Mouse (Mus musculus) stomach, embryonic 14.5 days (tissue): Measurements from ENCODE around the gene Crim1. TPM values are rescaled to one million over a fixed set of nuclear protein-coding genes. Genes with fewer than 3 reads are reported as not detected.

Source experiments
- ATAC-seq: fragments of 200-750 bp; cut with Nextera tagmentation; 2 replicates; pipeline ENCODE4 v1.8.0; 2017; ENCODE audit warnings: low read depth, moderate TSS enrichment; ENCODE audit not compliant: insufficient number of reproducible peaks, insufficient read depth, low FRiP score
- H3K27ac ChIP-seq: fragments of 300-500 bp; sonication (generic); 2 replicates; pipeline ENCODE4 v1.5.1; 2014; ENCODE audit warnings: mild to moderate bottlenecking, low read length, moderate library complexity, mixed read lengths
- H3K27me3 ChIP-seq: fragments of 300-500 bp; sonication (generic); 2 replicates; pipeline ENCODE4 v1.6.1; 2014; ENCODE audit warnings: low read length, control low read depth, mixed read lengths; ENCODE audit not compliant: control insufficient read depth, insufficient read depth
- H3K36me3 ChIP-seq: fragments of 300-500 bp; sonication (generic); 2 replicates; pipeline ENCODE4 v1.6.1; 2014; ENCODE audit warnings: mild to moderate bottlenecking, control low read depth, low read length, moderate library complexity, mixed read lengths; ENCODE audit not compliant: control insufficient read depth, insufficient read depth
- H3K4me1 ChIP-seq: fragments of 300-500 bp; sonication (generic); 2 replicates; pipeline ENCODE4 v1.6.1; 2014; ENCODE audit warnings: low read length, control low read depth, mixed read lengths; ENCODE audit not compliant: control insufficient read depth, insufficient read depth
- H3K4me2 ChIP-seq: fragments of 300-500 bp; sonication (generic); replicated peaks from 2 replicates; pipeline ENCODE4 v1.6.1; 2014; ENCODE audit warnings: low read depth, low read length, control low read depth
- H3K4me3 ChIP-seq: fragments of 300-500 bp; sonication (generic); 2 replicates; pipeline ENCODE4 v1.5.1; 2014; ENCODE audit warnings: low read depth, low read length, control low read depth
- H3K9ac ChIP-seq: fragments of 300-500 bp; sonication (generic); replicated peaks from 2 replicates; pipeline ENCODE4 v1.6.1; 2014; ENCODE audit warnings: low read depth, mild to moderate bottlenecking, control low read depth, low read length, moderate library complexity, mixed read lengths
- H3K9me3 ChIP-seq: fragments of 300-500 bp; sonication (generic); 2 replicates; pipeline ENCODE4 v1.6.1; 2016; ENCODE audit warnings: low read depth, low read length, control low read depth; ENCODE audit not compliant: control insufficient read depth
- WGBS: fragments of 180-500 bp; shearing (Covaris S2); extraction: QIAGEN DNeasy Blood & Tissue Kit; methylation state at CpG from one replicate; pipeline ENCODE4 v1.1.7; 2014; 5-methylcytosine and 5-hydroxymethylcytosine counted together
- polyA plus RNA-seq: library from polyadenylated mRNA; unstranded; fragments of >200 nt; fragmentation: Nextera tagmentation; extraction: Ambion mirVana; gene quantifications from 2 replicates; pipeline ENCODE4 v1.2.1, GENCODE M21; 2014

The Crim1 gene
- polyA plus RNA-seq, result 4.9 and 7.4 TPM in 2 replicates

DNA sequence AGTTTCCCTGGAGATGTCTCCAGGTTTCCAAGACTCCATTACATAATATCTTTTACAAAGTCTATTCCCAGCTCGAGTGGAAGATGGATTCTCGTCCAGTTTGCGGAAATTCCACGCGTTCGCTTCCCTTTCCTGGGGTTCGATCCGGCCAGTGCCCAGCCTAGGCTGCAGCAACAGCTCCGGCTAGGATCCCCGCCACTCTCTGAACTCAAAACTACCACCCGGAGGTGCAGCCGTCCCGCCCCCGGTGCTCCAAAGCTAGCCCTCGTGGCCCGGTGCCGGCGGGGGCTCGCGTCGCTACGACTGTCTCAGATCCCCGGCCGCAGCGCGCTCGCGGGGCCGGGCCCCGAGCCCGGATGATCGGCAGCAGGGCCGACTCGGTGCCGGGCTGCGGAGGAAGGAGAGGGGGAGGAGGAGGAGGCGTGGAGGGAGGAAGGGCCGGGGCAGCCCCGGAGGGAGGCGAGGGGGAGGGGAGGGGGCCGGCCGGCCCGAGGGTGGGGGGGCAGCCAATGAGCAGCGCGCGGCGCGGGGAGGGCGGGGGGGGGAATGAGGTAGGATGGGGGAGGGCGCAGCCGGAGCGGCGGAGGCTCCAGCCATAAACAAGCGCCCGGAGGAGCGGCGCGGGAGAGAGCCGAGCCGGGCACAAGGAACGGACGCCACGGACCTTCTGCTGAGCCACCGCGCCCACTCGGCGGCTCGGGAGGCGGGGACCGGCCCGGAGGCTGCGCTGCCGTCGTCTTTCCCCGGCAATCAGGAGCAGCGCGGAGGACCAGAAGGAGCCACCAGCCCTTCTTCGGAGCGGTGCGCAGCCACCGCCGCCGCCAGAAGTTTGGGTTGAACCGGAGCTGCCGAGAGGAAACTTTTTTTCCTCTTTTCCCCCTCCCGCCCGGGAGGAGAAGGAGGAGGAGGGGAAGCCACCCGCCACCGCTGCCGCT lies at the start of gene Crim1:
TSS of gene Crim1 (plus strand) at position 623 of the 935 bp plus-strand sequence.
- ATAC-seq, result peak; percentile 82
- Histone ChIP-seq H3K4me3 (peak within 1 kb of the TSS; percentile 66), H3K9me3 (no peaks in the 10 kb centered on the region), H3K4me2 (peak within 1 kb of the TSS; percentile 95), H3K27ac (peak within 1 kb of the TSS; percentile 98), H3K9ac (peak within 1 kb of the TSS; percentile 85), H3K36me3 (no peaks in the 10 kb centered on the region), H3K4me1 (peaks cover 20% of the 10 kb centered on the region), H3K27me3 (no peaks in the 10 kb centered on the region)
- WGBS, result under 1% methylated on average over 59 of the region's 90 CpGs

DNA sequence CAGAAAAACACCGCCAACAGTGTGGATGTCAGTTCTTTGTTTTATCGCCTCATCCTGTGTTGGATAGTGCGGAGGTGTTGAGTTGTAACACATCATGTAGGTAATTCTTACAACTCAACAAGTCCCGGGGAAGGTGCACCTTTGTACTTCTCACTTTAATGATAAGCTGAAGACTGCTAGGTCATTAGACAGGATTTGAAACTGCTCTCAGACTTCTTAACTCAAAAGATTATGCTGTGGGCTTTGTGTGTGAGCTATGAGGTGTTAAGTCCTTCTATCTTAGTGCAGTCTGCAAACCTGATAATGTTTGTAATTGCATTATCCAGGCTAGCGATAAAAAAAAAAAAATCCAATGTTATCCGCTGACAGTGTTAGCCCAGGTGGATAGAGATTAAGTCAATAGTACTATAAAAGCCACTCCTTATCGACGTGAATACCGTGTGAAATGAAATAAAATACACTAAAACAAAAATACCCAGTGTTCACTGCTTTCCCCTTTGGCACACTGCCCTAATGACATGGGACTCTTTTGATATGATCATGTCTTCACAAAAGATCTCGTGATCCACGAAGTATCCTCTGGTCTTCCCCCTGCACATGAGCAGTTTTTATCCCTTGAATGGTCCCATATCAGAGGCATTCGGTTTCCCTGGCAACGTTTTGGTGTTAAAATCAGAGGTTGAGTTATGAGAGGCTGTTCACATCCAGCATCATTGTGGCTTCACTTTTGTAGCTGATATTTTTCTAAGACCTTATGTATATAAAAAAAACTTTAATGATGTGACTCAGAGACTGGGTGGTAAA lies 48.4 kb upstream of the Crim1 start:
- H3K4me2 ChIP-seq, result no peak overlapping the region
- peak; percentile 83 for ATAC-seq

DNA sequence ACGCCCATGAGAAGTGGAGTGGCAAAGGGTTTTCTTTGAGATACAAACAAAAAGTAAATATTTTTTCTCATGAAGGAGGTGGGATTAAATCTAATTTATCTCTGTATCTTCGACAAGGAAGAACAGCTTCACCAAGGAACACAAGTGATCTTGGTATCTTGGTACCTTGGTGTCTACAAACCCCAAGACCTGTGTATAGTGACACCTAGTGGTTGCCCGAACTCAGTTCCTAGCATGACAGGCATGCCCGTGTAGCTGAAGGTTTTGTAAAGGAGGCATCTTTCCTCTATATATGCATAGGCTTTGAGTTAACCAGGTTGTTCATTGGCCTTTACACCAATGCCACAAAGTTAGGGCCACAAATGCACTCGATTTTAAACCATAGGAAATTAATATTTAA lies 36.8 kb upstream of the Crim1 start:
- Histone ChIP-seq H3K4me1 (no peaks in the 10 kb centered on the region), H3K27me3 (no peaks in the 10 kb centered on the region), H3K27ac (no peak overlapping the region), H3K36me3 (no peaks in the 10 kb centered on the region), H3K4me2 (no peak overlapping the region), H3K4me3 (no peak overlapping the region), H3K9me3 (no peaks in the 10 kb centered on the region), H3K9ac (no peak overlapping the region)
- 22% methylated on average over 5 of the region's 5 CpGs for WGBS
- no peak; the same call in 1 of the 2 replicates for ATAC-seq

More for the DNA sequence above, 48.4 kb upstream of the Crim1 start:
- Histone ChIP-seq H3K9me3 (no peaks in the 10 kb centered on the region), H3K27me3 (no peaks in the 10 kb centered on the region), H3K36me3 (no peaks in the 10 kb centered on the region), H3K4me1 (no peaks in the 10 kb centered on the region), H3K9ac (no peak overlapping the region), H3K4me3 (no peak overlapping the region), H3K27ac (no peak overlapping the region)
- 72% methylated on average over 13 of the region's 13 CpGs for WGBS

DNA sequence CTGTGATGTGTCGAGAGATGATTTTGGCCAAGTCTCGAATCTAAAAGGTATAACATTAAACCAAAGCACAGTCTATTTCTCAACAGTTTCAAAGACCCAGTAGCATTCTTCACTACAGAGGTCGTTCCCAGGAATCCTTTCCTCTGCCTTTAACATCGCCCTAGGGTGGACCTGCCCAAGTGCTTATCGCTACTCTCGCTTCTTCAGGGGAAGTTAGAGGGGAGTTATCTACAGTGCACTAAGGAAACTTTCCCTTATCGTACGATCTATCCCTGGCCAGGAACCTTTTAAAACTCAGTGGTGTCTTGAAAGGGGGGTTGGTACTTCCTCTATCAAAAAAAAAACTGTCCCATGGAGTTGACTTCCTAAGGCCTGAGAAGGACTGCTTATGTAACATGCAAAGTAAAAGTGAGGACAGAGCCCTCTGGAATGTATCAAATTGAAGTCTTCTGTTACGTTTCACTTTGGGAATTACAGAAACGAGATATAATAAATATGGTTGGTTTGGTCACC lies 36.3 kb upstream of the Crim1 start:
- no peak for ATAC-seq
- no peak overlapping the region for H3K4me2 ChIP-seq
- WGBS, result 82% methylated on average over 10 of the region's 10 CpGs
- H3K9ac ChIP-seq, result no peak overlapping the region
- H3K27ac ChIP-seq, result no peak overlapping the region
- H3K27me3 ChIP-seq, result no peaks in the 10 kb centered on the region
- no peaks in the 10 kb centered on the region for H3K9me3 ChIP-seq
- no peak overlapping the region for H3K4me3 ChIP-seq
- H3K4me1 ChIP-seq, result no peaks in the 10 kb centered on the region
- H3K36me3 ChIP-seq, result no peaks in the 10 kb centered on the region

DNA sequence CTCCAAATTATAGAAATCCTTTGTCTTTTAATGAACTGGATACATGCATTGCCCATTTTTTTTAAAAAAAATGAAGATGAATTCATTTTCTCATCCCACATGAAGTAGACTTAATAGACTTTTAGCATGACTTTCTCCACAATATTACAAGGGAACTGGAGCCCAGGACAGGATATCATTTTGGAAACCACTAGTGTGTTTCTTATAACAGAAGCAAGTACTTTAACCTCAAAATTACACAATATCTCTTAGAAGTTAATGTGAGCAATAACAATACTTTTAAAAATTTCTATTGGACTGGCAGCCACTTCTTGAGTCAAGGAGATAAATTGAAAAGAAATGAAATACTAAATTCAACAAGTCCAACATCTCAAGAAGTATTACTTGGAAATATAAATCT lies 34.2 kb upstream of the Crim1 start:
- Histone ChIP-seq H3K9me3 (no peaks in the 10 kb centered on the region), H3K4me3 (no peak overlapping the region), H3K4me1 (no peaks in the 10 kb centered on the region), H3K9ac (no peak overlapping the region), H3K27ac (no peak overlapping the region), H3K4me2 (no peak overlapping the region), H3K27me3 (no peaks in the 10 kb centered on the region), H3K36me3 (no peaks in the 10 kb centered on the region)
- ATAC-seq, result no peak

DNA sequence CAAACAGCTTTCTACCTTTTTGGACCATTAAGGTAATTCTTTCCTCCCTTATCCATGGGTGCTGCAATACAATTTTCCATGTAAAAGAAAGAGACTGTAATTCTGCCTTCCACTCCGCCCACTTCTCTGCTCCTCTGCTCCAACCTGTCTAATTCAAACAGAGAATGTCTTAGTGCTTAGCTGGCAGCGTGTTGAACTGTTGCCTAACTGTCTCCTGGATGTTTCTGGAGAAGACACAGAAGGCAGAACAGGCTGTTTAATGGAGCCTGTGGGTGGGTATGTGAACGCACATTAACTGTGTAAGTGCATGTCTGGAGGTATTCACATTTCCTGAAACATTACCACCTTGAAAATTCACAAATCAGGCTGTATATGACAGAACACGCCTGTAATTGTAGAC lies 33.5 kb upstream of the Crim1 start:
- Histone ChIP-seq H3K36me3 (no peaks in the 10 kb centered on the region), H3K4me3 (no peak overlapping the region), H3K27ac (no peak overlapping the region), H3K4me2 (no peak overlapping the region), H3K27me3 (no peaks in the 10 kb centered on the region), H3K9me3 (no peaks in the 10 kb centered on the region), H3K4me1 (no peaks in the 10 kb centered on the region), H3K9ac (no peak overlapping the region)
- 64% methylated on average over 4 of the region's 4 CpGs for WGBS
- no peak for ATAC-seq

DNA sequence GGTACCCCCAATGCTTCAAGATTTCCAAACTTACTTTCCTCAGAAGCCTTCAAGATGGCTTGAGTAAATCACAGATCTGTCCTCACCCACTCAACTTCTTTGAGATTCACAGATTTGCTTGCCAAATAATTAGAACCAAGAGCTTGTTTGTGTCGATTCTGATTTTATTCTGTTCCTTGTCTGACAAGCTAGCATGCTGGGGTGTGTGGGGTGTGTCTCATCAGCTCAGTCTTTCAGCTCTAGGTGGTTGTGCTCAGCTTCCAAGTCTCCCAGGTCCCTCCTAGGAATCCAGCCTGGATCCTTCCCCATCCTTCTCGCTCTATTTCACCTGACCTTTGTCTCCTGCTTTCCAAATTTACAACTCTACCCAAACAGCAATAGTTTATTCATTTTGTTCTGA lies 27.7 kb upstream of the Crim1 start:
- H3K9ac ChIP-seq, result no peak overlapping the region
- no peak overlapping the region for H3K4me3 ChIP-seq
- no peaks in the 10 kb centered on the region for H3K27me3 ChIP-seq
- H3K4me1 ChIP-seq, result no peaks in the 10 kb centered on the region
- H3K36me3 ChIP-seq, result no peaks in the 10 kb centered on the region
- H3K27ac ChIP-seq, result no peak overlapping the region
- ATAC-seq, result no peak
- WGBS, result 71% methylated on average over 2 of the region's 2 CpGs
- no peak overlapping the region for H3K4me2 ChIP-seq
- no peaks in the 10 kb centered on the region for H3K9me3 ChIP-seq

DNA sequence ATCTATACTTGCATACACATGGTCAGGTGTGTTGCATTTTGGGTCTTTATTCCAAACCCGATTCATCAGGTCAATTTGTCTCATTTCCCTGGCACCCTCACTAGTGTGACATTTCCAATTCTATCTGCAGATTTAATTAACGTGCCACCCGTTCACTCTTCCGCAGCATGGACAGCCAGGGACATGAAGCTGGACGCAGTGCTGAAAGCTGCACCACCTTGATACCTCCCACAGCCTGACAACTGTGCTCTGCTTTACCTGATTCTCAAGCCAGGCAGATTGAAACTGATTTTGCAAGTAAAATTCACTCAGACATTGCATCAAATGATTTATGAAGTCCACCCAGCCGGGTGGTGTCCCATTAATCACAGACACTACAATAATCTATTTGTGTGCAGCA lies 19.3 kb upstream of the Crim1 start:
- Histone ChIP-seq H3K9ac (no peak overlapping the region), H3K36me3 (no peaks in the 10 kb centered on the region), H3K4me1 (no peaks in the 10 kb centered on the region), H3K4me3 (no peak overlapping the region), H3K27ac (no peak overlapping the region), H3K4me2 (no peak overlapping the region), H3K9me3 (no peaks in the 10 kb centered on the region), H3K27me3 (no peaks in the 10 kb centered on the region)
- ATAC-seq, result no peak
- WGBS, result 81% methylated on average over 6 of the region's 6 CpGs
